Mouse (Mus musculus): Measurements from ENCODE around the gene Mfsd2b. TPM values are rescaled to one million over a fixed set of nuclear protein-coding genes. Genes with fewer than 3 reads are reported as not detected.
A peak's percentile ranks its signal among the peaks of the same experiment; 100 is the strongest.

Gene Mfsd2b
- total RNA-seq, 2 experiments from 2014 or later = 0.66 TPM

- no peak for DNase-seq (ENCODE audit: low spot score)
These were observed 1.5 kb upstream of the Mfsd2b start for GRCm38 (mm10) chr12:4875623-4876022.

GRCm38 (mm10) chr12:4873531-4873930, 628 bp downstream of the Mfsd2b start:
- no peak for DNase-seq (ENCODE audit: low spot score)

DNA sequence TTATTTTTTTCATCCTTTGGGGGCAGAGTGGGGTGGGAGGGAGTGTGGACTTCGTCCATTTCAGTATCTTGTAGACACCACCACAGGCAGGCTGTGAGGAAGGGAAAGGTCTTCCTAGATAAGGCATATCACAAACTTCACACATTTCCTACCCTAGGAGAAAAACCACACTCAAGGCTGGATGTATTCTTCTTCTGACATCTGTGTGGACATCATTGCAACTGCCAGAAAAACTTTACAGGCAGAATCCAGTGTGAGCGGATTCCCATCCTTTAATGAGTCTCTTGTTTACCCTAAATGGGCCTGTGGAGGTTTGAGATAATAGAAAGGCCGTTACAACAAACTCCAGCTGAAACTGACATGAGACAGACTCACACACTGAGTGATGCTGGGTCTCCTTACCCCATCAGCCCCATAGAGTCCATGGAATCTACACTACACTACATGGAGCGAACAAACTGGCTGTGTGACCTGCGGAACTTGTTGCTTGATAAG, 1.1 kb downstream of the Mfsd2b start:
- no peak for DNase-seq (ENCODE audit: low spot score)

DNA sequence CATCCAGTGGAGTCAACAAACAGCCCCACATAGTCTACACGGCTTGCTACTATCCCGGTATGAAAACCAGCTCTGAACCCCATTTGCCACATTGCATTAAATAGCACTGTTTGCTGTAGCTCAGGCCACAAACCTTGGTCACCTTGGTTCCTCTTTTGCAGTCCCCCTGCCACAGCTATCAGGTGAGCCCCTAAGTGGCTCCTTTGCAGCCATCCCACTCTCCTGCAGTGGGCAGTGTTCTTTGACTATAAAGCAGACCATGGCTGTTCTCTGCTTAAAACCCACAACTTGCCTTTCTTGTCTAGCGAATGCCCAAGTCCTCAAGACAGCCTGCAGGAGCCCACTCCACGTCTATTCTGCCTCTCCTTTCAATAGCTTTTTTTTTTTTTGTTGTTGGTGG, 1.9 kb downstream of the Mfsd2b start:
- DNase-seq (ENCODE audit: low spot score) = no peak

DNA sequence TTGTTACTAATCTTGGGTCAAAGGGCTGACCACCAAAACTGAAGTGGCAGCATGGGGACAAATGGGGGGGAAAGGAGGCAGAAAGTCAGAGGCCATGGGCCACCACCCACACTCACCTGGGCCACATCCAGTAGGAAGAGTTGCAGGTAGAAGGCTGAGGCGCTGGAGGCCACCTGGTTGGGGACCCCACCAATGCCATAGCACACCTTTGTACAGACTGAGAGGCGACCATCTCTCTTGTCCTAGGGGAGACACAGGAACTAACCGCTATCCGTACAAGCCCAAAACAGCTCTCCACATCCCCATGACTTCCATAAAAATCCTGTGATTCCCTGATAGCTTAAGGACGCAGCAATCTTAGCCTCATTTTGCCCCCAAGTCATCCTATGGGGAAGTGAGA, 2.9 kb downstream of the Mfsd2b start:
- DNase-seq (ENCODE audit: low spot score) = no peak

DNA sequence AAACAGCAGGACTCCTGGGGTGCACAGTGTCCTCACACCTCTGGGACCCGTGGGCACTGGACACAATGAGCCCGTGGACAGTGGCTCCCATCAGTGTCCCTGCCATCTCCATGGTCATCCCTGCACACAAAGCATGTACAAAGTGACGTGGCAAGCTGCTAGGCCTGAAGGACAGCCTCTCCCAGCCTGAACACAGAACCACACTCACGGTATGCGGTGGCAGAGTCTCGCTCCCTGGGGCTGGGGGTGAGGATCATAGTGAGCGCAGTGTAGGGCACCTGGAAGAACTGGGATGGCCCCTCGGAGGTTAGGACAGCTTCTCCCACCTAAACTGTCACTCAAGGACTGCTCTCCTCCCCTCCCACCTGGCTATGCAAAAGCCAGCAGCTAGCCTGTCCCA, 5.2 kb downstream of the Mfsd2b start:
- DNase-seq (ENCODE audit: low spot score) = no peak

DNA sequence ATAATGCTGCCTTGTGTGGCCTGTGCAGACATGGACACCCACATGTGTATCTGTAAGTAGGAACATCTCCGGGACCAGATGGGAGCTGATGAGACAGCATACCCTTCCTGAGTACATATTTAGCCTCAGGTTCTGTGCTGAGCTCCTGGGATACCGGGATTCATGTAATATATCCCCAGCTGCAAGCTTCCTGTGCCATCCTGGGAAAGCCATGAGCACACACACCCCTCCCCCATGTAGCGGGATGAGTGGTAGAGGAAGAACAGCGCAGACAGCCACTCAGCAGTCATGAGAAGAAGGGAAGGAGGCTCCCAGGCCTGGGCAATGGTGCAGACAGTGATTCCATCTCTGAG, 9.8 kb downstream of the Mfsd2b start:
- DNase-seq (ENCODE audit: low spot score) = no peak

DNA sequence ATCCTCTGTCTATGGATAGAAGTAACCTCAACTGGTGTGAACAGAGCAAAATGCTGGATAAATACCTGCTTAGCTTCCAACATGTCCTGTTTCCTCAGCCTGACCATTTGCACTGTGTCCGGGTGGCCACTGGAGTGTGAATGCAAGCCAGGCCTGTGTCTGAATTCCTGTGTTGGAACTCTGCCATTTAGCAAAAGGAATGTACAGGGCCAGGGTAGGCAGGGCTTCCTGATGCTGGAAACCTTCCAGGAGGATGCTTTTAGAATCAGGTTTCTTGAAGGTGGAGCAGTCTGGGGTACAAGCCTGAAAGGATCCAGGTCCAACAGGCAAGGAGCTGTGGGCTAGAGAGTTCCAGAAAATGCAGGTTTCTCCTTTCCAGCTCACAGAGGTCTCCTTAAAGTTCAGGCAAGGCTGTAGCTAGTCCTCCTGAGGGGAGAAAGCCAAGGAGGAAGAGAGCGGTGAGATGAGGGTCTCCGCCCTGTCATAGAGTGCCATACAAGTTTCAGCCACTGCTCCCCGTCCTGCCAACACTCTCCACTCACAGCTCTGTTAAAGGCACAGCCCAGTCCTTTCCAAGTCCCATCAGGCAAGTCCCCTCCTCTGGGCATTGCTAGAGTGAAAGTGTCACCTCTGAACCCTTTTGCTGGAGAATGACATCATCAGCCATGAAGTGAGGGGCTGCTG, 10.4 kb downstream of the Mfsd2b start:
- no peak for DNase-seq (ENCODE audit: low spot score)

GRCm38 (mm10) chr12:4862672-4863071, 11.5 kb downstream of the Mfsd2b start:
- DNase-seq (ENCODE audit: low spot score) = no peak

GRCm38 (mm10) chr12:4859241-4859914, 14.8 kb downstream of the Mfsd2b start:
- DNase-seq (ENCODE audit: low spot score) = no peak

GRCm38 (mm10) chr12:4856834-4857233, 17.3 kb downstream of the Mfsd2b start:
- DNase-seq (ENCODE audit: low spot score) = no peak

- no peak for DNase-seq (ENCODE audit: low spot score)
These were observed 18.0 kb downstream of the Mfsd2b start for GRCm38 (mm10) chr12:4856160-4856559.

- no peak for DNase-seq (ENCODE audit: low spot score)
These were observed 30.4 kb downstream of the Mfsd2b start for GRCm38 (mm10) chr12:4843741-4844140.

DNA sequence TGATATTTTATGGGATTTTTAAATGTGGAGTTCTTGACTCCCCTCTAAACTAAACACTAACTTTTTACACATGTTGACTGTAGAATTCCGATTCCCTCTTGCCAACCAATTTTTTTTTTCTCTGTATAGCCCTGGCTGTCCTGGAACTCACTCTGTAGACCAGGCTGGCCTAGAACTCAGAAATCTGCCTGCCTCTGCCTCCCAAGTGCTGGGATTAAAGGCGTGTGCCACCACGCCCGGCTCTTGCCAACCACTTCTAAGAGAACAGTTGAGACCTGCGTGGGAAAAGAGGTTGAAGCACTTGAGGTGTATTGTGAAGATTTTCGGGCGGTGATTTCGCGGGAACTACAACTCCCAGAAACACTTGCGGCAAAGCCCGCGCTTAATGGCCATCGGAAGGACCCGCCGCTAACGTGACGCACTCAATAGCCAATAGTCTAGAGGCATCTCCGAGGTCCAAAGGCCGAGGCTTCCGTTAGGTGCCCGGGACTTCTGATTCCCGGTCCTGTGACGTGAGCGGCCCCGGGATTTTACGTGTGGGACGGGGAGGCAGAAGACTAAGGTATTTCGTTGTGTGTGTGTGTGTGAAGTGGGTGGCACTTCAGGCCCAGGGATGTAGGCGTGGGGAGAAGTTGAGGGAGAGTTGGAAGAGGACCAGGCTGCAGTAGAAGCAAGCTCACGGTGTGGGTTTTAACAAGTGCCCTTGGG, 31.1 kb downstream of the Mfsd2b start, which contains the start of gene Wdcp:
Gene Wdcp (plus strand): TSS at position 414 of the 708 bp plus-strand sequence.
- DNase-seq (ENCODE audit: low spot score) = peak; percentile 91

DNA sequence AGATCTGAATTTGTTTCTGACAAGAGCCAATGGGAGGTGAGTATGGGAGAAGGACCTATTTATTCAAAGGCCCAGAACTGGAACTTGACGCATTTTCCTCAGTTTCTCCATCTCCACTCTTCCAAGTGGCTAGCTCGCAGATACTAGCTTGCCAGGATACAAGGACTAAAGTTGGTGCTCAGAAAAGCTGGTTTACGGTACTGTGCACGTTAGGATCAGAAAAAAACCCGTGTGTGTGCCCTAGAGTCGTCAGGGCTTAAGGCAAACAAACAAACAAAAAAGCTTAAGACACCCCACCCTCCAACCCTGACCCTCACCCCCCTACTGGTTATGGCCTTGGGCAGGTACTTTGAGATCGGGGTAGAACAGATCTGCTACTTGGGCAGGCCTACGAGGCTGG, 31.7 kb downstream of the Mfsd2b start:
- DNase-seq (ENCODE audit: low spot score) = no peak

DNA sequence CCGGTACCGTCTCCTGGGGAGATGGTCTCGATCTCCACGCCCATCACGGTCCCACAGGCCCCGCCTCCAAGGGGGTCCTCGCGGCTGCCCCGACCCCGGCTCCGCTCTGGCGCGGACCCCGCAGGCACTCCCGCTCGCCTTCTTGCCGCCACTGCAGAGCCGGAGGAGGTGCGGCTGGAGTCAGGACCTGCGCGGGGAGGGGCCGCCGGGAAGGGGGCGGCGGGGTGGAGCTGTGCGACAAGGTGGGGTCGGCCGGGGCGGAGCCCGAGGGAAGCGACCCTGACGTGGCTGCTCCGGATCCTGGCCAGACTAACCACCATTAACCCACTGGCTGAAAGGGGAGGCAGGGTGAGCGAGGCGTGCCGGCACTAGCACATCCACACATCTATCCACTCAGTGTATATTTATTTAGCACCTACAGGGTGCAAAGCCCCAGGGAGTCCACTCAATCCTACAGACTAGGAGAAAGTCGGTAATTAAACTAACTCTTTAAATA, 32.7 kb downstream of the Mfsd2b start, which contains the start of gene Fkbp1b:
Gene Fkbp1b (minus strand): TSS at position 200 of the 496 bp plus-strand sequence.
- peak; percentile 20 for DNase-seq (ENCODE audit: low spot score)

- DNase-seq (ENCODE audit: low spot score) = no peak
These were observed 33.4 kb downstream of the Mfsd2b start for GRCm38 (mm10) chr12:4840741-4841140.

DNA sequence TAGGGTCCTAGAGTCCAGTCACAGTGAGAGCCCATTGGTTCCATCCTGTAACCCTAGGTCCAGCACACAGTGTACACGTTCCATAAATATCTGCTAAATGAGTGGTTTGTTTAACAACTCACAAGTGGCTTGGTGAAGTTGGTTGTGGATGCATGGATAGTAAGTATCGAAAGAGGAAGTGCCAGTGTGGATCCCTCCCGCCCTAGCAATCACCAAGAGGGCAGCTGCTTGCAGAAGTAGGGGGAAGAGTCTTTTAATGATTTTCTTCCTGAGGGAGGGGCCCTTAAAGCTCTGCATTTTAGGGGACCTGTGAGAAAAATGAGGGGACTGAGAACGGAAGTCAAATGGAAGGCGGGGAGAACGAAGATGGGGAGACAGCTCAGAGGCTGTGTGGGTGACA, 34.1 kb downstream of the Mfsd2b start:
- DNase-seq (ENCODE audit: low spot score) = no peak

- no peak for DNase-seq (ENCODE audit: low spot score)
These were observed 37.2 kb downstream of the Mfsd2b start for GRCm38 (mm10) chr12:4836959-4837358.

GRCm38 (mm10) chr12:4827256-4827655, 46.9 kb downstream of the Mfsd2b start:
- DNase-seq (ENCODE audit: low spot score) = no peak

- peak; percentile 99 for DNase-seq (ENCODE audit: low spot score)
These were observed 56.6 kb downstream of the Mfsd2b start, which contains the start of gene Sf3b6 for GRCm38 (mm10) chr12:4817361-4818101. Gene Sf3b6 (plus strand): TSS chr12:4817544.
